Mouse (Mus musculus) retina, postnatal 7 days (tissue): ENCODE results near the gene Mob1b.
A peak's percentile ranks its signal among the peaks of the same experiment; 100 is the strongest.
"Not testable (repeated sequence)": the region's sequence is repeated elsewhere in the genome, so short reads cannot be mapped to it uniquely, and the experiment has no call there.

ENCODE experiments used
- DNase-seq: peaks from one replicate; pipeline ENCODE4 v3.0.0-alpha.2; 2012; ENCODE audit warnings: low read depth, low spot score

The Mob1b gene

GRCm38 (mm10) chr5:88699251-88699913 is 21.3 kb upstream of the Mob1b start:
- no peak for DNase-seq

GRCm38 (mm10) chr5:88702041-88702440 is 18.6 kb upstream of the Mob1b start:
- no peak for DNase-seq

DNA sequence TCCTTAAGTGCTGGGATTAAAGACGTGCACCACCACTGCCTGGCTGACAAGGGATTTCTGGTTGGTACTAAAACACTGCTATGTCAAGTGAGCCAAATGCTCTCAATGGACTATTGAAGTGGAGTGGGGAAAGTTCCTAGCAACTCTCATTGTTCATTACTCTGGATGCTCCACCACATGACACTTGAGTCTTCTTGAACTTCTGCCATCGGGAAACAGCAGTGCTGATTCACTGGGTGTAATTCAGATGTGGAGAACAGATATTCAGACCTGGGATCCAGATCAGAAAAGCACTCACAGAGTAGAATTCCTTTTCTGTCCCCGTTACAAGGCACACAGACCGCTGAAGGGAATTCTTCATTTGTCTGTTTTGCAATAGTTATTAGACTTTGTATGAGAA is 17.1 kb upstream of the Mob1b start:
- no peak for DNase-seq

GRCm38 (mm10) chr5:88711128-88711527 is 9.5 kb upstream of the Mob1b start:
- DNase-seq = no peak

- DNase-seq = no peak
Observed at GRCm38 (mm10) chr5:88711618-88712224, 8.9 kb upstream of the Mob1b start.

DNA sequence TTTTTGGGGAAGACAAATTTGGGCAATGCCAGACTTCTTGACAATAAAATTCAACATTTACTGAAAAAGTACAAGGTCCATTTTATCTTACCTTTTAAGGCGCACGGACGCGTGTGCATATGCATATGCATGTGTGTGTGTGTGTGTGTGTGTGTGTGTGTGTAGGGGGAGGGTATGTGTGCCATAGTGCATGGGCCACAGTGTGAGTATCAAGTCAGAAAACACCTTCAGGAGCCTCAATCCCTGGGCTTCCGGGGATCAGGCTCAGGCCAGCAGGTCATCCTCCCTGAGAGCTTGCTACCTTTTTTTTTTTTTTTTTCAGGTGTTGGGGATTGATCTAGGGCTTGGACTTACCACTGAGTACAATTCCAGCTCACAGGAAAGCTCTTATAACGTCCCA is 8.3 kb upstream of the Mob1b start:
- no peak for DNase-seq

- no peak for DNase-seq
Observed at GRCm38 (mm10) chr5:88716983-88717382, 3.7 kb upstream of the Mob1b start.

DNA sequence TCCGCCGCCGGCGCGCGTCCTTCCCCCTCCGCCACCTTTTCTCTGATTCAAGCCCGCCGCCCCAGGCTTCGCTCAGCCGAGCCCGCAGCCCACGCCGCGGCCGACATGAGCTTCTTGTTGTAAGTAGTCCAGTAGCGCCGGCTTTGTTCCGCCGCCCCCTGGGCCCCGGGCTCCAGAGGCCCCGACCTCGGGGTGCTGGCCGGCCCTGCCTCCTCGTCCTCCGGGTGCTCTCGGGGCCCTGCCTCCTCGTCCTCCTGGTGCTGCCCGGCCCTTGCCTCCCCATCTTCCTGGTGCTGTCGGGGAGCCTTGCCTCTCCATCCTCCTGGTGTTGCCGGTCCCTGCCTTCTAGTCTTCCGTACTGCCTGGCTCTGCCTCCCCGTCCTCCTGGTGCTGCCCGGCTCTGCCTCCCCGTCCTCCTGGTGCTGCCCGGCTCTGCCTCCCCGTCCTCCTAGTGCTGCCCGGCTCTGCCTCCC is 384 bp downstream of the Mob1b start:
- no peak for DNase-seq

GRCm38 (mm10) chr5:88721565-88722212 is 1.0 kb downstream of the Mob1b start:
- no peak for DNase-seq

- no peak for DNase-seq
Observed at GRCm38 (mm10) chr5:88722213-88722600, 1.6 kb downstream of the Mob1b start.

- DNase-seq = no peak
Observed at GRCm38 (mm10) chr5:88724030-88724429, 3.4 kb downstream of the Mob1b start.

- no peak for DNase-seq
Observed at GRCm38 (mm10) chr5:88727593-88728144, 7.0 kb downstream of the Mob1b start.

GRCm38 (mm10) chr5:88734786-88735185 is 14.1 kb downstream of the Mob1b start:
- no peak for DNase-seq

GRCm38 (mm10) chr5:88741065-88741464 is 20.4 kb downstream of the Mob1b start:
- DNase-seq = not testable (repeated sequence)

- DNase-seq = no peak
Observed at GRCm38 (mm10) chr5:88747774-88748173, 27.1 kb downstream of the Mob1b start.

- DNase-seq = no peak
Observed at GRCm38 (mm10) chr5:88753199-88753598, 32.5 kb downstream of the Mob1b start.

GRCm38 (mm10) chr5:88762611-88763010 is 42.0 kb downstream of the Mob1b start:
- no peak for DNase-seq

GRCm38 (mm10) chr5:88764430-88764986 is 43.9 kb downstream of the Mob1b start:
- no peak for DNase-seq

- peak; percentile 97 for DNase-seq
Observed at GRCm38 (mm10) chr5:88764987-88765481, 44.4 kb downstream of the Mob1b start, which contains the start of gene Dck. Gene Dck, plus strand, starts transcription at chr5:88764996.

GRCm38 (mm10) chr5:88765587-88765986 is 44.9 kb downstream of the Mob1b start:
- DNase-seq = no peak

DNA sequence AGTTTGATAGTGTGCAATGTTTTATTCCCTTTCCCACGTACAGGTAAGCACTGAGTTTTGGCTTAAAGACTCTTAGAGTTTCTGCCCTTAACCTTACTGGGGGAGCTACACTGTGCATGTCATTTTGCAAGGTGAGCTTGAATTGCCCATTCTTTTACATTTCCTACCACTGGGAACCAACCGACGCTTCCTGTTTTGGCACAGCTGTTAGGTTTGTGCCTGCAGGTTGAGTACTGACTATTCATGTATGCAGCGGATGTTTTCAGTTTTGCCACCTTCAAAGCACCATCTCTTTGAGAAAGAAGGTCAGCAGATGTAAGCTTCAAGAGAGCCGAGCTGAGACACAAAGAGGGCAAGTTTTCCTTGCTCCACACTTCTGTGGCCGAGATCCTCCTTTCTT is 45.5 kb downstream of the Mob1b start:
- no peak for DNase-seq

DNA sequence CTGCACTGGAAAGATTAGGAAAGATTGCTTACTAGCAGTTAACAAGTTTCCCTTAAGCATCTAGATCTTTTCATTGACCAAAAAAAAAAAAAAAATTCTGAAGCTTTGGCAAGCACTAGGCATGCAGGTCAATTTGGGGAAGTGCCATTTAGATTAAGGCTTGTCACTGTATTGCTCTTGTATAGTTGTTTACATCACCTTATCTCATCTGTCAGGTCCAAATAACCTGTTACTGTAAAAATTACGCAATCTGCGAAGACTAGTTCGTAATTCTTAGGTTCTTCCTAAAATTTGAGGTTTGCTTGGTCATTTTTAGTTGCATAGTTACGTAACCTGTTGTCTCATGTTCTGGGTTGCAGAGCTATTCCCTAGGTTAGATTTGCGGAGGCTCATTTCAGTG is 46.2 kb downstream of the Mob1b start:
- no peak for DNase-seq
